In the genomic region with DNA sequence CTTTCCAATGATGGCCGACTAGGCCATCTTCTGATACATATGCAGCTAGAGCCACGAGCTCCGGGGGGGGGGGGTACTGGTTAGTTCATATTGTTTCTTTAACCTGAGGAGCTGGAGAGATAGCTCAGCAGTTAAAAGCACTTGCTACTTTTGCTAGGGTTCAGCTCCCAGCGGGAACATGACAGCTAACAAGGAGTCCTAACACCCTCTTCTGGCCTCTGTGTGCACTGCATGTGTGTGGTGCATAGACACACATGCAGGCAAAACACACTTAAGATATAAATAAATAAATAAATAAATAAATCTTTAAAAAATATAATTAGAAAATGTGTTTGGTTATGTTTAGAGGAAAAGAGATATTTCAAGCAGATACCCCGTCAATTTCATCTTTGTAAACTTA, we compare ENCODE assay signal across 10 mouse cellular contexts.
DNase-seq lines count a peak whose midpoint lies in the region; ATAC-seq lines count a peak whose summit lies in the region.
"Had no signal": no experiment of that assay in that cellular context is flagged by ENCODE, and none has a peak within 500 bp of the region (broad histone marks: within the 10 kb centered on the region; RNA-seq: fewer than 3 reads in every experiment).

No protein-coding gene starts in this region.

- no peaks in the 10 kb centered on the region for H3K36me3 ChIP-seq in kidney, embryonic 14.5 days (ENCODE audit: control insufficient read depth, insufficient read depth, low read length)
- H3K36me3 ChIP-seq: lung, embryonic 15.5 days had no signal

- WGBS in kidney, embryonic 14.5 days: 54% methylated on average over 5 of the region's 5 CpGs

- no peak for ATAC-seq in kidney, embryonic 14.5 days (ENCODE audit: low FRiP score, low TSS enrichment)

- H3K9ac ChIP-seq in kidney, embryonic 14.5 days (ENCODE audit: low read depth, low read length): no peak overlapping the region
- H3K9ac ChIP-seq: lung, embryonic 15.5 days had no signal

- H3K4me1 ChIP-seq in kidney, embryonic 14.5 days (ENCODE audit: control insufficient read depth, insufficient read depth, low read length): no peaks in the 10 kb centered on the region

- DNase-seq in adrenal gland, postnatal 10 days: peak; percentile 8
- DNase-seq in adrenal gland, adult 8-10 months: no peak
- DNase-seq in kidney, adult 9 months: peak; percentile 16
- DNase-seq in 416B (ENCODE audit: low read depth): peak; percentile 3
- DNase-seq in embryo, embryonic 10 days (ENCODE audit: low spot score): peak; percentile 69
- no peak for DNase-seq in thymus, postnatal 4 days
- no peak for DNase-seq in urinary bladder, adult 18-20 months (ENCODE audit: low spot score in 2 of 2)
- DNase-seq: gastrocnemius, adult 2 months had no signal

- H3K4me2 ChIP-seq in kidney, embryonic 14.5 days (replicated peaks; ENCODE audit: low read depth, low read length): no peak overlapping the region
- H3K4me2 ChIP-seq: lung, embryonic 15.5 days had no signal

- no peaks in the 10 kb centered on the region for H3K27me3 ChIP-seq in kidney, embryonic 14.5 days (ENCODE audit: control insufficient read depth, insufficient read depth, low read length)
- H3K27me3 ChIP-seq: lung, embryonic 15.5 days had no signal

- no peaks in the 10 kb centered on the region for H3K9me3 ChIP-seq in kidney, embryonic 14.5 days (ENCODE audit: control insufficient read depth, low read length)
- H3K9me3 ChIP-seq: lung, embryonic 15.5 days had no signal

- no peak overlapping the region for H3K27ac ChIP-seq in kidney, embryonic 14.5 days (ENCODE audit: low read depth, low read length)
- H3K27ac ChIP-seq: gastrocnemius, adult 2 months; lung, embryonic 15.5 days had no signal

- no peak overlapping the region for H3K4me3 ChIP-seq in kidney, embryonic 14.5 days (ENCODE audit: low read length)
- H3K4me3 ChIP-seq: gastrocnemius, adult 2 months; lung, embryonic 15.5 days had no signal

Comparison
In these comparisons a context has a peak if more than half of its experiments do, and no peak if none do; other contexts are left out.
1. DNase-seq: peak in adrenal gland, postnatal 10 days (single experiment), kidney, adult 9 months (single experiment), 416B (single experiment) and embryo, embryonic 10 days (single experiment); none in adrenal gland, adult 8-10 months (single experiment), thymus, postnatal 4 days (single experiment) and urinary bladder, adult 18-20 months (0 of 2).